ENCODE assay signal across 9 mouse cellular contexts in the genomic region with DNA sequence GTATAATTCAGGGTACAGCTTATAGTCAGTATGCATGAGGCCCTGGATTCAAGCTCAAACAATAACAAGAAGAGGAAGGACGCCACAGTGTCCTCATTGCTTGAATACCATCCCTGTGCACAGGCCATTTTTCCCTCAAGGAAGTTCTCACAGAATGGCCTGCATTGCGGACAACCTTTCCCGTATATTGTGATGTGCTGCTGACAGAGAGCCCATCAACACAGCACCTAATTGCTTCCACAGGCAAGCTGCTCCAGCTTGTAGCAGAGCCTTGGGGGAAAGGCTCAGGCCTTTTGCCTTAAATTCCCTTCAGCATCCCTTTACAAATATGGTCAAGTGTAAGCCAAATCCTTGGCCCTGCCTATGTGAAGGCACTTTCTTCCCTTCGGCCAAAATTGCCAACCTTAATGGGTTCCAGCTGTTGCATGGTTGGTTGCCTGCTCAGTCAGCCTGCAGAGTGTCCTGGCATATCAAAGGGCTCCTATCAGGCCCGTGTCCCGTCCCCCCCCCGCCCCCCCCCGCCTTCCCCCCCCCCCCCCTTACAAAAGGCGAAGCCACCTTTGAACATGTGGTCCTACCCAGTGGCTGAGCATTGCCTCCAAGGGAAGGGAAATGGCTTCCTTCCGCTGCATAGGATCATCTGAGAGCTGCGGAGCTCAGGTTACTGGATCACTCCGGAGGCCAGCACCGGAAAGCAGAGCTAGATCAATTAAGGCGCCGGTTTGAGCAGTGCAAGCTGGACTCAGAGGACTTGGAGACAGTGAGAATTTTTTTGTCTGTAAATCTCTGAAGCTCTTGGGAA.
A peak's percentile ranks its signal among the peaks of the same experiment; 100 is the strongest.
DNase-seq lines count a peak whose midpoint lies in the region; ATAC-seq and TF ChIP-seq lines count a peak whose summit lies in the region.
"Had no signal": no experiment of that assay in that cellular context is flagged by ENCODE, and none has a peak within 500 bp of the region (broad histone marks: within the 10 kb centered on the region; RNA-seq: fewer than 3 reads in every experiment).

No protein-coding gene starts in this region.

- H3K27ac ChIP-seq in heart, postnatal 0 days (ENCODE audit: low read depth) = no peak overlapping the region
- peak overlapping the region; percentile 90 for H3K27ac ChIP-seq in limb, embryonic 11.5 days (replicated peaks; ENCODE audit: low read depth, low read length)

- TF ChIP-seq EP300 in heart, postnatal 0 days (IDR thresholded peaks at IDR 0.05; ENCODE audit: low read depth) = no peak

- H3K27me3 ChIP-seq in heart, postnatal 0 days (ENCODE audit: control insufficient read depth, insufficient read depth, low read length) = no peaks in the 10 kb centered on the region
- H3K27me3 ChIP-seq in limb, embryonic 11.5 days (ENCODE audit: control insufficient read depth, insufficient read depth, low read length) = no peaks in the 10 kb centered on the region
- H3K27me3 ChIP-seq: megakaryocyte, embryonic 14.5 days had no signal

- WGBS in heart, postnatal 0 days = 40% methylated on average over 14 of the region's 15 CpGs
- WGBS in limb, embryonic 11.5 days = 7% methylated on average over 15 of the region's 15 CpGs

- no peaks in the 10 kb centered on the region for H3K36me3 ChIP-seq in heart, postnatal 0 days (replicated peaks; ENCODE audit: control insufficient read depth, insufficient read depth, low read length)
- H3K36me3 ChIP-seq in limb, embryonic 11.5 days (ENCODE audit: control insufficient read depth, insufficient read depth, low read length) = no peaks in the 10 kb centered on the region

- no peaks in the 10 kb centered on the region for H3K9me3 ChIP-seq in heart, postnatal 0 days (replicated peaks; ENCODE audit: control insufficient read depth, low read length)
- no peaks in the 10 kb centered on the region; the same call in 1 of the 2 replicates for H3K9me3 ChIP-seq in limb, embryonic 11.5 days (ENCODE audit: control insufficient read depth, low read length)

- intact Hi-C loops in heart, postnatal 14 days (cut with DNase I) = no loop called here

- no peaks in the 10 kb centered on the region for H3K4me1 ChIP-seq in heart, postnatal 0 days (ENCODE audit: control insufficient read depth, insufficient read depth)
- H3K4me1 ChIP-seq in limb, embryonic 11.5 days (ENCODE audit: control insufficient read depth, insufficient read depth, low read length) = peaks cover 12% of the 10 kb centered on the region
- H3K4me1 ChIP-seq: megakaryocyte, embryonic 14.5 days had no signal

- TF ChIP-seq CTCF in heart, postnatal 0 days (IDR thresholded peaks at IDR 0.05; ENCODE audit: low read depth) = no peak

- H3K4me3 ChIP-seq in heart, postnatal 0 days (ENCODE audit: low read depth, low read length) = no peak overlapping the region
- H3K4me3 ChIP-seq in limb, embryonic 11.5 days (ENCODE audit: low read depth, low read length) = no peak overlapping the region
- H3K4me3 ChIP-seq: megakaryocyte, embryonic 14.5 days had no signal

- H3K9ac ChIP-seq in heart, postnatal 0 days (replicated peaks; ENCODE audit: low read depth, low read length) = no peak overlapping the region
- H3K9ac ChIP-seq in limb, embryonic 11.5 days (ENCODE audit: low read length) = peak overlapping the region; percentile 43; the same call in 1 of the 2 replicates

- no peak for DNase-seq in heart, postnatal 0 days (ENCODE audit: low spot score)
- no peak for DNase-seq in heart, postnatal 14 days
- DNase-seq in R1 (ENCODE audit: low read depth, low spot score) = peak; percentile 91
- peak; percentile 94 for DNase-seq in hindlimb bud, embryonic 11.5 days (ENCODE audit: extremely low spot score, low read depth, low spot score)
- peak; percentile 83 for DNase-seq in limb, embryonic 11.5 days (ENCODE audit: low spot score)
- no peak for DNase-seq in layer of hippocampus, postnatal 25 days (ENCODE audit: extremely low spot score in 1 of 2, low spot score in 1 of 2)
- DNase-seq in heart, adult 11 months = no peak

- ATAC-seq in heart, postnatal 0 days (ENCODE audit: insufficient read depth, low read depth) = 0 out of 2 replicates have a peak, but pooled peaks have one; percentile 11
- ATAC-seq in limb, embryonic 11.5 days (ENCODE audit: insufficient number of reproducible peaks, low FRiP score, low TSS enrichment, low read depth) = peak; percentile 94
- ATAC-seq in cerebellum, adult (ENCODE audit: insufficient number of reproducible peaks, low FRiP score, low TSS enrichment) = no peak

- no peak overlapping the region for H3K4me2 ChIP-seq in heart, postnatal 0 days (ENCODE audit: low read depth, low read length)
- peak overlapping the region; percentile 34; the same call in 1 of the 2 replicates for H3K4me2 ChIP-seq in limb, embryonic 11.5 days (ENCODE audit: low read depth, severe bottlenecking)

Comparison
In these comparisons a context has a peak if more than half of its experiments do, and no peak if none do; other contexts are left out.
1. DNase-seq: peak in R1 (single experiment), hindlimb bud, embryonic 11.5 days (single experiment) and limb, embryonic 11.5 days (single experiment); none in heart, postnatal 0 days (single experiment), heart, postnatal 14 days (0 of 2), layer of hippocampus, postnatal 25 days (0 of 2) and heart, adult 11 months (single experiment).